Mouse (Mus musculus) testis, adult 2 months (tissue): Measurements from ENCODE around the gene Snrnp35. TPM values are rescaled to one million over a fixed set of nuclear protein-coding genes. Genes with fewer than 3 reads are reported as not detected.
A peak's percentile ranks its signal among the peaks of the same experiment; 100 is the strongest.

Source experiments
- H3K27ac ChIP-seq: fragments of 200-500 bp; 2 replicates; pipeline ENCODE4 v1.5.1; 2012; ENCODE audit warnings: low read depth, low read length; ENCODE audit not compliant: control insufficient read depth, insufficient read depth
- H3K27me3 ChIP-seq: fragments of 200-500 bp; 2 replicates; pipeline ENCODE4 v1.6.1; 2012; ENCODE audit warnings: mild to moderate bottlenecking, low read length, moderate library complexity; ENCODE audit not compliant: control insufficient read depth, insufficient read depth
- H3K36me3 ChIP-seq: fragments of 200-500 bp; 2 replicates; pipeline ENCODE4 v1.6.1; 2012; ENCODE audit warnings: mild to moderate bottlenecking, low read length; ENCODE audit not compliant: control insufficient read depth, insufficient read depth
- H3K4me1 ChIP-seq: fragments of 200-500 bp; 2 replicates; pipeline ENCODE4 v1.6.1; 2012; ENCODE audit warnings: low read length; ENCODE audit not compliant: control insufficient read depth, insufficient read depth
- H3K4me3 ChIP-seq: fragments of 200-500 bp; 2 replicates; pipeline ENCODE4 v1.5.1; 2012; ENCODE audit warnings: low read depth, mild to moderate bottlenecking, low read length, moderate library complexity, mixed read lengths; ENCODE audit not compliant: control insufficient read depth
- CTCF ChIP-seq: fragments of 200-500 bp; IDR thresholded peaks from 2 replicates; pipeline ENCODE4 v1.5.1; 2012; ENCODE audit warnings: low read depth, mild to moderate bottlenecking, inconsistent platforms, low read length, moderate library complexity; ENCODE audit not compliant: control insufficient read depth, insufficient read depth, insufficient replicate concordance
- POLR2A ChIP-seq: fragments of 200-500 bp; IDR thresholded peaks from 2 replicates; pipeline ENCODE4 v1.6.1; 2012; ENCODE audit warnings: low read depth, mild to moderate bottlenecking, inconsistent platforms, low read length, moderate library complexity; ENCODE audit not compliant: control insufficient read depth
- polyA plus RNA-seq: library from polyadenylated mRNA; depleted of rRNA; stranded (reverse); fragments of >200 nt; gene quantifications from 2 replicates; pipeline ENCODE4 v1.2.3, GENCODE M21; 2012; rRNA removed

The Snrnp35 gene
- polyA plus RNA-seq, 1 experiment, result 26.5 TPM

GRCm38 (mm10) chr5:124540383-124540786 lies 57.5 kb downstream of the Snrnp35 start, which contains the start of gene Tmed2:
Gene Tmed2 (plus strand): TSS chr5:124540695.
- Histone ChIP-seq H3K36me3 (no peaks in the 10 kb centered on the region; the same call in 1 of the 2 replicates), H3K27ac (peak within 1 kb of the TSS; percentile 85), H3K4me1 (peaks cover 8% of the 10 kb centered on the region), H3K27me3 (no peaks in the 10 kb centered on the region), H3K4me3 (peak within 1 kb of the TSS; percentile 99)
- TF ChIP-seq POLR2A, result 0 out of 2 replicates have a peak, but pooled peaks have one; percentile 41
- TF ChIP-seq CTCF, result no peak

Other genes starting within 250 kb of the Snrnp35 start
- 54.9 and 61.9 TPM in 2 replicates for gene Pitpnm2, start 233.4 kb upstream of the Snrnp35 start, polyA plus RNA-seq
- 29.0 and 30.7 TPM in 2 replicates for gene Mphosph9, start 155.2 kb upstream of the Snrnp35 start, polyA plus RNA-seq
- gene 2810006K23Rik, start 155.0 kb upstream of the Snrnp35 start, polyA plus RNA-seq, result 3.9 and 4.8 TPM in 2 replicates
- 40.6 and 41.5 TPM in 2 replicates for gene Cdk2ap1, start 120.1 kb upstream of the Snrnp35 start, polyA plus RNA-seq
- 38.8 and 46.6 TPM in 2 replicates for gene Sbno1, start 57.1 kb upstream of the Snrnp35 start, polyA plus RNA-seq
- 23.4 and 24.9 TPM in 2 replicates for gene Kmt5a, start 43.2 kb upstream of the Snrnp35 start, polyA plus RNA-seq
- gene Rilpl2, start 4.8 kb upstream of the Snrnp35 start, polyA plus RNA-seq, result 19.6 and 20.8 TPM in 2 replicates
- 1.5 and 1.8 TPM in 2 replicates for gene Rilpl1, start 48.3 kb downstream of the Snrnp35 start, polyA plus RNA-seq
- gene Tmed2, start 57.6 kb downstream of the Snrnp35 start, polyA plus RNA-seq, result 34.0 and 39.8 TPM in 2 replicates
- 4.8 and 4.9 TPM in 2 replicates for gene Ddx55, start 69.7 kb downstream of the Snrnp35 start, polyA plus RNA-seq
- 13.5 and 14.0 TPM in 2 replicates for gene Eif2b1, start 96.0 kb downstream of the Snrnp35 start, polyA plus RNA-seq
- 17.6 and 20.4 TPM in 2 replicates for gene Gtf2h3, start 96.0 kb downstream of the Snrnp35 start, polyA plus RNA-seq
- 13.0 and 13.5 TPM in 2 replicates for gene Atp6v0a2, start 145.4 kb downstream of the Snrnp35 start, polyA plus RNA-seq
- 16.2 and 16.3 TPM in 2 replicates for gene Dnah10, start 242.0 kb downstream of the Snrnp35 start, polyA plus RNA-seq